Mouse (Mus musculus): Measurements from ENCODE around the gene Mme. TPM values are rescaled to one million over a fixed set of nuclear protein-coding genes. Genes with fewer than 3 reads are reported as not detected.

Gene Mme
- total RNA-seq, 4 experiments from 2014 or later: 12.7 to 16.8 (median 15.0) TPM

- DNase-seq (ENCODE audit: low spot score): no peak
Observed at GRCm38 (mm10) chr3:63350704-63351103, 109.4 kb downstream of the Mme start.

GRCm38 (mm10) chr3:63351680-63352260 is 110.4 kb downstream of the Mme start:
- no peak for DNase-seq (ENCODE audit: low spot score)

GRCm38 (mm10) chr3:63359512-63359911 is 118.2 kb downstream of the Mme start:
- no peak for DNase-seq (ENCODE audit: low spot score)

- no peak for DNase-seq (ENCODE audit: low spot score)
Observed at GRCm38 (mm10) chr3:63384989-63385388, 143.7 kb downstream of the Mme start.

GRCm38 (mm10) chr3:63390774-63391173 is 149.4 kb downstream of the Mme start:
- no peak for DNase-seq (ENCODE audit: low spot score)

- DNase-seq (ENCODE audit: low spot score): no peak
Observed at GRCm38 (mm10) chr3:63391348-63391747, 150.0 kb downstream of the Mme start.

GRCm38 (mm10) chr3:63394424-63394941 is 153.1 kb downstream of the Mme start:
- DNase-seq (ENCODE audit: low spot score): no peak

- DNase-seq (ENCODE audit: low spot score): no peak
Observed at GRCm38 (mm10) chr3:63398171-63398570, 156.8 kb downstream of the Mme start.

- DNase-seq (ENCODE audit: low spot score): peak; percentile 51
Observed at GRCm38 (mm10) chr3:63406438-63406837, 165.1 kb downstream of the Mme start.

- DNase-seq (ENCODE audit: low spot score): no peak
Observed at GRCm38 (mm10) chr3:63411006-63411405, 169.7 kb downstream of the Mme start.

GRCm38 (mm10) chr3:63412220-63412937 is 171.0 kb downstream of the Mme start:
- no peak for DNase-seq (ENCODE audit: low spot score)

GRCm38 (mm10) chr3:63413046-63413911 is 171.9 kb downstream of the Mme start:
- no peak for DNase-seq (ENCODE audit: low spot score)

GRCm38 (mm10) chr3:63417284-63417683 is 175.9 kb downstream of the Mme start:
- peak; percentile 62 for DNase-seq (ENCODE audit: low spot score)

GRCm38 (mm10) chr3:63417758-63418157 is 176.4 kb downstream of the Mme start:
- DNase-seq (ENCODE audit: low spot score): peak; percentile 40

GRCm38 (mm10) chr3:63423552-63423951 is 182.2 kb downstream of the Mme start:
- no peak for DNase-seq (ENCODE audit: low spot score)

Other genes starting within 250 kb of the Mme start
- gene Gm34302, start 242.3 kb downstream of the Mme start, total RNA-seq (2022): 1,000 to 10,000 TPM; 1,239 to 2,049 (median 1,626) TPM